Mouse (Mus musculus): ENCODE data around the gene Mindy4.
"Not testable (repeated sequence)": the region's sequence is repeated elsewhere in the genome, so short reads cannot be mapped to it uniquely, and the experiment has no call there.

Gene Mindy4

DNA sequence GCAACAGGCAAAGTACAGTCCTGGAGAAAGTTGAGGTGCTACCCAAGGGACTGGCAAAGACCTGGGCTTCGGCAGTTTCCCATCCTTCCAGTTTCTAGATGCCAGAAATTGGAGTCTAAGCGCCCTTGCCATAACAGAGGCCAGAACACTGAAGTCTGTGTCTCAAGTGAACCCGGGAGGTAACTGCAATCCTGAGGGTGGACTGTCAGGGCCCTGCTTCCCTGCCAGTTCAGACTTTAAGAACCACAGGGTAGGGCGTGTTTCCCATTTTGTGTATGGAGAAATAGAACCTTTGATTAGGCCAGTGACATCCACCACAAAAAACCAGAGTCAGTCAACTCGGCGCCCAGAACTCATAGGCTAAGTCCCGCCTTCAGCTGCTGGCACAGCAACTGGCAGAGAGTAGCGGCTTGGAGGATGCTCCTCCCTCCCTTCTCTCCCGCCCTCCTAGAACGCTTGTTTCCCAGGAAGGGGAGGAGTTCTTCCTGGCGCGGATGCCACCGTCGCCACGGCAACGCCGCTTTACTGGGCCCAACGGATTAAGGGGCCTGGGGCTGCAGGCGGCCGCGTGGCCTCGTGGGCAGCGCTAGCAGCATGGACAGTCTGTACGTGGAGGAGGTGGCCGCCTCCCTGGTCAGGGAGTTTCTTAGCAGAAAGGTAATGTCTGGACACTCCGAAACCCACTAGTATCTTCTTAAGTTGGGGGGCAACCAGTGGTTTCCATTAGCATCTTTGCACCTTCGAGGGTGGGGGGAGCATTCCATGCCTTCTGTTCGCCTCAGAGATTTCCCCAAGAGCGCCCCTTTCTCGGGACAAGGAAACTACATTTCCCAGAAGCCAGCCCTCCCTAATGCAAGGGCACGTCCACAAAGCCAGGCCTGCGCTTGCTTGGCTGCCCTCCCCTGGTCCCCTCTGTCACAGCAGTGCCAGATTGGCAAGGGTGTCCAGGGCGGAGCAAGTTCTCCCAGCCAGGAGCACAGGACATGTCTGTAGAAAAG, at the start of gene Mindy4:
Gene Mindy4 (plus strand): TSS at position 471 of the 998 bp plus-strand sequence.
- peak; percentile 92 for DNase-seq

DNA sequence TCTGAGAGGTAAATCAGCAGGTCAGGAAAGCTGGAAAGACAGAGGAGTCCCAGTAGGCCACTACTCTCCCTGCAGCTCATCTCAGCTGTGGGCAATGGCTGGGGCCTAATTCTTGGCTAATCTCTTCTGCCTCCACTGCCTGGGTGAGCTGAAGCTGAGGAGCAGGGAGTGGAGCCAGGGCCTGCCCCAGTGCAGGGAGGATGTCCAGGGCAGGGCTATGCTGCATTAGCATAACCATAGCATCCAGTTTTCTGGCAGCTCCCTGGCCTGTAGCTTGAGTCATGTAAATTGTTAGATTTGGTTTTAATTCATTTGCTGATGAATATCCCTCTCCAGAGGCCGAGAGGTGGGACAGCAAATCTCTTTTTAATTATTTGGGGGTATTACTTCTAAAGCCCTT, 43.9 kb upstream of the Mindy4 start:
- DNase-seq, result no peak

DNA sequence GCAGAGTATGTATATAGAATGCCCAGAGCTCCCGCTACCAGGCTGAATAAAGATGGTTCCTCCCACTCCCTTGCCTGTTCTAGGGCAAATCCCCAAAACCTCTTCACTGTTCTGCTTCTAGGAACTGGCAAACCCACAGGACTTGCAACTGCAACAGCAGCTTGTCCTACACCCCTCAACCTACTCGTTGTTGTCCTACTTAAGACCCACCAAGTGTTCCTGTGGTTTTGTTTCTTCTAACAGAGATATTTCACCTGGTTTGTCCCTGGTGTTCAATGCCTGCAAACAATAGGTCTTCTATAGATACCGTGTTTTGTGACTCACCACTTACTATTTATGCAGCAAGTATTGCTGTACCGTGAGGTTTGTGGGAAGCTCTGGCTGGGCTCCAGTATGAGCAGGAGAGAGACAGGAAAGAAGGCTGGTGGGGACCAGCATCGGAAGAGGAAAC, 41.8 kb upstream of the Mindy4 start:
- no peak for DNase-seq

DNA sequence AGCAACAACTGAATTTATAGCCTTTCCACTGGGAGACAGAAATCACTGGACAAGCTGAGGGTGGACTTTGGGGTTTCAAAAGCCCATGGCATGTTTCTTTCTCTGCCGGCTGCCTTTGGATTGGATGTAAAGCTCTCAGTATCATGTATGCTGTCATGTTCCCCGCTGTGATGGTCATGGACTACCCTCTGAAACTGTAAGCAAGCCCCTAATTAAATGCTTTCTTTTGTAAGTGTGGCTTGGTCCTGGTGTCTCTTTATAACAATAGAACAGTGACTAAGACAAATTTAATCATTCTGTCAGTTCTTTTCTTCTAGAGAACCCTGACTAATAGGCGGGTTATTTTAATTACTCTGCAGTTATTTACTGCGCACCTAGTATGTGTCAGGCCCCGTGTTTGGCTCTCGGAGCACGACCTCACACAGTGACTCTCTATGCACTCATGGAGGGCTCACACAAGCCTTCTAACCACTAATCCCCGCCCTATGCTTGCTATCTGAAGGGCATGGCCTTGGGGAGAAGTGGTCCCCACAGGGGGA, 40.1 kb upstream of the Mindy4 start:
- DNase-seq, result no peak

DNA sequence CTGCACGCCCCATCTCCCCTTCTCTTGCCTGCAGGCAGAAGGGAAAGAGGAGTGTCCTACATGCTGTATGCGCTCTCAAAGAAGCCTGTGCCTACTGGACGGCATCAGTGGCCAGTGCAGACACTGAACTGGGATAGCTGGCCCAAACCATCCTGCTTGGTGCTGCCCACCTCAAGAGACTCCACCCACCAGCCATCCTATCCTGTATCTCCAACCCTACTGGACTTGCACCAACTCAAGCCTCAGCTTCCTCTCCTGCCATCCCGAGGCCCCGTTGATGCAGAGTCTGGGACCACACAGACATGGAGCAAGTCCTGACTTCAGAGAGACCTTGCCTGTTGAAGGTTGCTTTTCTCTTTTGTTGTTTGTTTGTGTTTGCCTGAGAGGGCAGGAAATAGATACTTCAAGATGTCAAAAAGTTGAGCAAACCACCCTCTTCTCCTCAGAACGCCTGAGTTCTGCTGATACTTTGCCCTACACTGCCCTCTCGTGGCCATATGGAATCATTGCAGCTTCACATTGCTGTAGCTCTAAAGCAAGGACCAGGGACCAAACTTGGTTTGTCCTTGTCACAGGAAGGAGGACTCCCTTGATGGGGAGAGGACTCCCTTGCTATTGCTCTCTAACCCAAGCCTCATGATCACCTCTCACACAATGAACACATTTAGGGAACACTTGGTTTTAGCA, 36.3 kb upstream of the Mindy4 start:
- DNase-seq, result peak; percentile 81

DNA sequence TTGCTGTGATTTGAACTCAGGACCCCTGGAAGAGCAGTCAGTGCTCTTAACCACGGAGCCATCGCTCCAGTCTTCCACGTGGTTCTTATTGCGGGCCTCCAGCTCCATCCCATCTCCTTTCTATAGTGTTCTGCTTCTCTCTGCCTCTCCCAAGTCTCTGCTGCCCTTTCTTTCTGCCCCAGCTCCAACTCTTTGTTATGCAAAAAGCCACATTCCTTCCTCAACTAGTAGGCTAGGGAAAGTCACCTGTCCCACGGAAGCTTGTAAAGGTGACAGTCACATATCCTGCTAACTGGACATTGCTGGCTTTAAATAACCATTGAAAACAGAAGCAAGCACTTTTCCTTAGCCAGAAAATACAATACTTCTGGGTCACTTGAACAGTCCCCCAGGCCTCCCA, 33.4 kb upstream of the Mindy4 start:
- no peak for DNase-seq

DNA sequence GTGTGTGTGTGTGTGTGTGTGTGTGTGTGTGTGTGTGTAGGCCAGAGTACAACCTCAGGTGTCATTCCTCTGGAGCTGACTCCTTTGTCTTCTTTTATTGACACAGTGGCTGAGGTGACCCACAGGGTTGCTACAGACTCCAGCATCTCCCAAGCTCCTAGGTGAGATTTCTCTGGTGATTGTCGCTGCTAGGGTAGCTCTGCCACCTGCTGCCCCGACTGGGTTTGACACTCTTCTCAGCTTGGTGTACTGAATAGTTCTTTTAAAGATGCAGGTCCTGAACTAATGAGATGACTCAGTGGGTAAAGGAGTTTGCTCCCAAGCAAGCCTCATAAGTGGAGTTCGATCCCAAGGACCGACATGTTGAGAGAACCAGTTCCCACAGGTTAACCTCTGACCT, 31.5 kb upstream of the Mindy4 start:
- DNase-seq, result no peak

DNA sequence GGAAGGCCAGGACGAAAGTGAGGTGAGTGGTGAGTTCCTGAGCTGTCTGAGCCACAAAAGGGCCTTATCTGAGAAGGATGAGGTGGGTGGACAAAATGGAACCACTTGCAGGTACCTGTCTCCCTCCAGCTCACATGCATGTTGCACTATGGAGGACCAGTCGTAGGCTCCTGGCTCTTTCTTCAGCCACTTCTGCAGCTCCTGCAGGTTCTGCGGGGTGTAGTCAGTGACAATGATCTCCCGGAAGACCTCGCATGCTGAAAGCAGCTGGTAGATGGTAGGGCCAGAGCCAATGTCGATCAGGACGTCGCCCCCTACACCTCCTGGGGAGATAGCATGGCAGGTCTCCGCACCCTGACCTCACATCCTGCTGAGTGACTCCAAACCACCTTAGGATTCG, 30.0 kb upstream of the Mindy4 start:
- DNase-seq, result no peak

DNA sequence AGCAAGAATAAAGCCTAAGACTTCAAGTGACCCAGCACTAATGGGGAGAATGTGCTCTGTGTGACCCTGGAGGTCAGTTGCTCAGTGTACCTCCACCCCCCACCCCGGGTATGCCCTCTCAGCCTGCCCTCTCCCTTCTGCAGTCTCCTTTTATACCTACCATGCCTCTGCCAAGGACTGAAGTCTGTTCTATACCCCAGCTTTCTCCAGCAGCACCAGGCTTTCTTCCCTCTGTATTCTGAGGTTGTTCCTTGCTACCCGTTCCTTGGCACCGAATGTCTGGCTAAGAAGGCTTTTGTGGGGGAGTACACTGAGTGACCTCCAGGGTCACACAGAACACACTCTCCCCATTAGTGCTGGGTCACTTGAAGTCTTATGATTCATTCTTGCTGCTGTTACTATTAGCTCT, 29.2 kb upstream of the Mindy4 start:
- no peak for DNase-seq

DNA sequence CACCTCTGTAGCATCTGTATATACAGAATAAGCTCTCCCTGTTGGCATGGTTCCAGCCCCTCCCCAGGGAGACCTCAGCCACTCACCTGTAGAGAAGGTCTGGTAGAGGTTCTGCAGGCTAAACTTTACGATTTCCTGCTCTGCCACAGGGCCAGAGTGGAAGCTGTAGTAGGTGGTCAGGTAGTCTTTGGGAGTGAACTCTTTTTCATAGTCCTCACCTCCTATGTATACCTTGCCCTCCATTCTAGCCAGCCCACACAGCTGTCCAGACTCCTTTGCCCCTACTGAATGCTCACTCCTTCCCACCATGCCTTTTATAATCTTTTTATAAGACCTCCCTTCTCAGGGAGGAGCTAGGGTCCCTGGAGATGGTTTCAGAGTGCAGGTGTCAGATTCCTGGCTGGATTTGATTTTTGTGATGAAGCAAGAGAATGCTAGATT, 28.4 kb upstream of the Mindy4 start, which contains the start of gene Inmt:
Gene Inmt (minus strand): TSS at position 303 of the 441 bp plus-strand sequence.
- peak; percentile 58 for DNase-seq

DNA sequence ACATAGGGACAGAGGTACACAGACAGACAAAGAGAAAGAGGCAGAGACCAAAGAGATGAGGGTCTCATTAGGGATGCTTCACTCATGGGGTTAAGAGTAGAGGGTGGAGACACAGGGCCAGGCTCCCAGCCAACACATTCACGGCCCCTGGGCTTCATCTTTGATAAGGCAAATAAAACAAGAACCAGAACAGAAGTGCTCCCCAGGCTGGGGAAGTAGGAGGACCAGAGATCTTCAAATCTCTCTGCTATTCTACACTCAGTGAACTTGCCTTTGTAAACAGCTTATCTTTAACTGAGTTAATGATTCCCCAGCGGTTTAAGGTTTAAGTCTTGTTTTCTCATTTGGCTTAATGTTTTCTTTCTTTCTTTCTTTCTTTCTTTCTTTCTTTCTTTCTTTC, 27.7 kb upstream of the Mindy4 start:
- DNase-seq, result peak; percentile 56

DNA sequence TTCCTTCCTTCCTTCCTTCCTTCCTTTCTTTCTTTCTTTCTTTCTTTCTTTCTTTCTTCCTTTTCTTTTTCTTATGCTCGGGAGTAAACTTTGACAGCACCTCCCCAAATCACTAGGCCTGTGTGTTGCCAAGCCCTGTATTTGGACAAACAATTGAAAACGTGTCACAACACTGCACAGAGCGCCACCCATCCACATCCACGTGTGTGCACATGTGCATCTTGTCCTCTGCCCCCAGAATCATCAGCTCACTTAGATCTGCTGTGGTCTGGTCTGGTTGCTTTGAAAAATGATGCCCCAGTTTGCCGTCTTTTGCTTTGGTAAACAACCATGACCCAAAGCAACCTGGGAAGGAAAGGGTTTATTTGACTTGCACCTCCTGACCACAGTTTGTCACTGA, 27.3 kb upstream of the Mindy4 start:
- peak; percentile 39 for DNase-seq

DNA sequence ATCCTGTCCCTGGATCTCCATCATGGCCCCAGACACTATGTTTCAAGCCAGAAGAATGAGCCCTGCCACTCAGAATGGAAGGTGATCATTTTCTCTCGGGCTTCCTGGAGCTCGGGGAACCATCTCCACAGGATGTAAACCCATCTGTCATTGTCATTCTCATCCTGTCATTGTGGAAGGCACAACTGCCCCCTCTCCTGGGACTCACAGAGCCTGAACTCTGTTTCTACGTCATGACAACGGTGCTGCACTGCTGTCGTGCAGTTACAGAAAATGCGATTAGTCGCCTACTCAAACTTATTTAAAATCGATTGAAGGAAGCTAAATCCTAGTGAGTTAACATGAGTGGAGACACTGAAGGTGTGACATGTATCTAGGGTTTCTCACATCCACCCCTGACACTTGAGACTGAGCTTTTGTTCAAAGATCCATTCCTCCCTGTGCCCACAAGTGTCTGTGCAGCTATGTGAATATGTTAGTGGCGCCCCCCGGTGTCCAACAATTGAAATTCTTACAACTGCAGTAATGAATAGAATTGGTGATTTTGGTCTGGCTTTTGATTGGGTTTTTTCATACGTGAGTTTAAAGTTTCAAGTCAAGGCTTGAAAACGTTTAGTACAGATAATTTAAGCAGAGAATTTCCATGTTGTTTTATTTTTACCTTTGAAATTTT, 26.0 kb upstream of the Mindy4 start:
- DNase-seq, result peak; percentile 36

DNA sequence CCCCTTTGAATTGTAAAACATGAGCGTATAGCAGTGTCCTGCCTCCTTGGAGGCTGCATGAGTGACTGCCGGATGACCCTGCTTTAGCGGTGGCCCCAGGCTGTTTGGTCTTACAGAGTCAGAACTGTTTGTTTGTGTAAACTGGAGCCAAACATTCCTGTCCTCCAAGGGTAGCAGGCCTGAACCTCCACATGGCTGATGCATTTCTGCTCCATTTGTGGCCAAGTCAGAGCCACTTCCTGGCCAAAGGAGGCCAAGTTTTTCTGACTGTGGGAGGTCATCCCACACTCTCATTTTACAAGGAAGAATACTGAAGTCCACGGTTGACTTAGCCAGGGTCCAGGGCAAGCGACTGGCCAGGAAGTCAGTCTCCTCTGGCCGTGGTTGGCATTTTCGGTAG, 23.6 kb upstream of the Mindy4 start:
- DNase-seq, result peak; percentile 50

DNA sequence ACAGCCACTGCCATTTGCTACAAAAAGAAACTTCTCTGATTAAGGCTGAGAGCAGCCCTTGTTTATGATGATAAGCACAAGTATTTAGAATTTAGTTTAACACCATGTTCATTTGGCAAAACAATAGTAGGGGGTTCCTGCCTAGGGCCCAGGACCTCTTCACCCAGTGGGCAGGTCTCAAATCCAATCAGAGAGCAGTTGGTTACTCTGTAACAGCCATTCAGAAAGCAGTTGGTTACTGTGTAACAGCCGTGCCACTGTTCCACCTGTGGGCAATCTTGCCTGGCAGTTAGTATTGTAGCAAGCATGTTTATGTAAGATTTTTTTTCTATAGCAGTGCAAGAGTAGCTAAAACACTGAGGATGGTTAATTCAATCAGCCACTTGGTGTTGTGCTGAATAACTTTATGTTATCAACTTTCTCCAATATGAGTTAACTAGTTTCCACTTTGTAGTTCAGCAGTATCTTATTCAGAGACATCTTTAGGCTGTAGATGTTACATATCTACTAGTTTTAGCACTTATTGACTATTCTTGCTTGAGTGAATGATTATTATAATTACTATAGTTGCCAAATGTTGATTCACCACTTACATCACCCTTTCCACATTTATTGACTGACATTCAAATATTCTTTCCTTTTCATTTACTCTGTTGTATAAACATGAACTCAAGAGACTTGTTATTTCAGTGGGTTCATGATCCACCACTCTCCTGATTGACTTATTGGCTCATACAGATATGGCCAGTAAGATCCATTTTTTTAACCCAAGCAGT, 20.3 kb upstream of the Mindy4 start:
- no peak for DNase-seq

DNA sequence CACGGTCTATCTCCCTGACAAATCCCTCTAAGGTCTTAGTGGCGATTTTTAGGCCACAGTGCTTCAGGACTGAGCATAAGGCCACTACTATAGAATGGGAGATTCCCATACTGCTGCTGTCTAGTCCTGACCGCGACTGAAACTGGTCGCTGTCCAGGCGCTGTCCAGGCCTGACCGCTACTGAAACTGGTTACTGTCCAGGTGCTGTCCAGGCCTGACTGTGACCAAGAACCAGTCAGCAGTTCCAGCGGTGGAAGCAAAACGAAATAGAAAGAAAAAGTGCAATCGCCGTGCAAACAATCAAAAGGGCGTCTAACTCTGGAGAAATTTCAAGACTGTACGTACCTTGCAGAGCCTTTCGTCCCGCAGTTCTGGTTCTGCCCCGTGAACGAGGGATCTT, 15.4 kb upstream of the Mindy4 start:
- not testable (repeated sequence) for DNase-seq

DNA sequence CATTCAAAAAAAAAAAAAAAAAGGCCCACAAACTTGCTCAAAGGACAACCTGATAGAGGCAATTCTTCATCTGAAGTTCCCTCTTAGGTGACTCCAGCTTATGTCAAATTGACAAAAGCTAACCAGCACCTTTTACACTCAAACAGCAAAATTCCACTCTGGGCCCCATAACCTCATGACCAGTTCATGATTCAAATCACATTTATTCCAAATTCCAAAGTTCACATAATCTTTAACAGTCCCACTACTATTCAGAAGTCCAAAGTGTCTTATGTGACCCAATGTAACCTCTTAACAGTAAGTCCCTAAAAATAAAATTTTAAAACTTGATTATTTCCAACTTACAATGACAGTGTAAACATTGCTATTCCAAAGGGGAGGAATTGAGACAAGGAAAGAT, 13.8 kb upstream of the Mindy4 start:
- DNase-seq, result no peak

DNA sequence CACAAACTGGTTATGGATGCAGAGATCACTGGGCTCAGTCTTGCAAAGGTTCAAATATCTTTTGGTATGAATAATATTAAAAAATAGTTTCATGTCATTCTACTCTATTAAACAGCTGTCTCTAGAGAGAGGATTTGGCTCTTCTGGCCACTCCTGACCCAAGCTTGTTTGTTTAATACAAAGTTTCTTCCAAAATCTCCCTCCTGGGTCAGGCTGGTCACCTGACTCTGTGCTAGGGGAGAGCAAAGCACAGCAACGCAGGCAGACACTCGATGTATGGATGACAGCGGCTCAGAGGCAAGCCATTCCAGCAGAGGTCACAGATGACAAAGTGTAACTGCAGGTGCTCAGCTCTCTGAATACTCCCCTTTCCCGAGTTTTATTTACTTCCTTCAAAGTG, 11.6 kb upstream of the Mindy4 start:
- no peak for DNase-seq

DNA sequence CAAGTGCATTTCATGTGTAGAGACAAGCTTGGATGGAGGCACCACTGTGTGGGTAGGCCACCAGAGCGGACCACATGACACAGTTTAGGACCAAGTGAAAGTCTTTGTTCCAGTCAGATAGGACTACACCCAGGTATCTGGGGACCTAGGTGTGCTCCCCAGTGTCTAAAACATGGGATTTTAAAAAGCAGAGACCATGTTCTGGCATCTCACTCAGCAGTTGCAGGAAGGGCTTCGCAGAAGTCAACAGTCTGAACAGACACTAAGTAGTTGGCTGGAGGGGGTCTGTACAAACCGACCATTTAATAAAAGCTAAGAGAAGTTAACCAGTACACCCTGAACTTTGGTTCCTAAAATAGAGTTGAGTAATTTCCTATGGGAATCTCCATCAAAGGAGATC, 10.0 kb upstream of the Mindy4 start:
- no peak for DNase-seq

DNA sequence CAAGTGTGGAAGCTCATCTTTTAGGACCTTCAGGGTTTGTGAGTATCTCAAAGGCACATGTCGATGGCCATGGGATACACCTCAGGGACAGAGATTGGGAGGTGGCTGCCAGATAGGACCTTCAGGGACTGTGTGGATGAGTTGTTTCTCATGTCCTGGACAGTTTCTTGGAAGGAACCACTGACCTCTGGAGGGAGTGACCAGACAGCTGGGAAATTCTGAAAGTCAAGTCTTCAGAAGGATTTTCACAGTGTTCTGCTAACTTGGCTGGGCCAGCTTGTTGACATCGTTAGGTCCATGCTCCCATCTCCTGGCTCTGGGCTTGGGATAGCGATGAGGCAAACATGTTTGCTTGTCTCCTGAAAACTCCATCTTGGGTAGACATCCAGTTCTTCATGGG, 4.1 kb upstream of the Mindy4 start:
- no peak for DNase-seq

DNA sequence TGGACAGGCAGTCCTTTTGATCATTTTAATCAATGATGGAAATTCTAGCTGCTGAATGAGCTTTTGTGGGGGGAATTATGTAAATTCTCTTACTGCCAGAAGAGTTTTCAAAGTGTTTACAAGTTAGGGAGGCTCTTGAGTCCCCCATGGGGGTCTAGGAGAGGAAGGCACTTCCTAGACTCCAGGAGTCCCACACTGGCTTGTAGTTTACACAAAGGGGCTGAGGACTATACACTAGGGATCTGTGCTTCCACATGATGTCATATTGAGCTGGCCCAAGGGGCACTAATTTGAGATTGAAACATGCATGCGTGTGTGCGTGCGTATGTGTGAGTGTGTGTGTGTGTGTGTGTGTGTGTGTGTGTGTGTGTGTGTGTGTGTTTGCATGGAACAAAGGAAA, 748 bp downstream of the Mindy4 start:
- no peak for DNase-seq

DNA sequence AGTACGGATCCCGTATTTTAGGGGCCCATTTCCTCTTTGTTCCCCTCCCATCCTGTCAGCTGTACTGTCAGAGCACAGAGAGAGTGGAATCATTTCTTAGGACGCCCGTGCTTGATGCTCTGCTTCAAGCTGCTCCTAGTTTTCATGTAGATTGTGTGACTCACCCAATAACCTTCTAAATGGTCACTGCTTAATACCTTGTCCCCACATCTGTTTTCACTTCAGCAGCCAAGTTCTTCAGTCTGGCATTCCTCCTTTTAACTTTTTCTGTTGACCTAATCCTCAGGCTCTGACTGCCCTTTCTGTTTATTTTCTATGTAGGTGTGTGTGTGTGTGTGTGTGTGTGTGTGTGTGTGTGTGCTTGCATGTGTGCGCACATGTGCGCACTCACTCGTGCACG, 4.6 kb downstream of the Mindy4 start:
- no peak for DNase-seq
